Mouse (Mus musculus) embryo, embryonic 10.5 days (tissue): ENCODE measurements around the gene Cobll1.

Experiments used
- DNase-seq: peaks from one replicate; pipeline ENCODE4 v3.0.0-alpha.2; 2015; ENCODE audit warnings: low spot score

Gene Cobll1

DNA sequence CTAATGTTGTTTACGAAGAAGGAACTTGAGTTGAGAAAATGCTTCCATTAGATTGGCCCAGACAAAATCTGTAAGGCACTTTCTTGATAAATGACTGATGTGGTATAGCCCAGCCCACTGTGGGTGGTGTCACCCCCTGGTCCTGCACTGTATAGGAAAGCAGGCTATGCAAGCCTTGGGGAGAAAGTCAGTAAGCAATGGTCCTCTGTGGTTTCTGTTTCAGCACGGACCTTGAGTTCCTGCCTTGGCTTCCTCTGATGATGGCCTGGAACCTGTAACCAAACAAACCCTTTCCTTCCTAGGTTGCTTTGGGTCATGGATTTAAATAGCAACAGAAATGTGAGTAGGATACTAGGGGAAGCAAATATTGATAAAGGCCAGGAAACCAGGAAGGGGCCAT, 148.2 kb downstream of the Cobll1 start:
- no peak for DNase-seq

DNA sequence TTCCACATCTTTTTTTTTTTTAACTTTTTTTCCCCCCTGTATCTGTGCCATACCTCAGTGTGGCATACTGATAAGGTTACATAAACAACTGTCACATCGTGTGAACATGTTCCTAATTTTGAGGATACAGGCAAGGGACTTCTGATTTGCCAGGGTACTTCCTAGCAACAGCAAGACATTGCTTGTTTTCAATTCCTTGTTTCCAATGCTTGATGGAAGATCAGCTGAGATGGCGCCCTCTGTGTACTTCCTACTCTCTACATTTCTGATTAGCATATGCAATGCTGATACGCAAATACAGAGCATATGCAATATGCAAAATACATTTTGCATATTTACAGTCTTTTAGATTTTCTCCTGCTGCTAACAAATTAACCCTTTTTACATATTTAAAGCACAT, 152.0 kb downstream of the Cobll1 start:
- DNase-seq = no peak

GRCm38 (mm10) chr2:65083411-65083810, 155.8 kb downstream of the Cobll1 start:
- no peak for DNase-seq

DNA sequence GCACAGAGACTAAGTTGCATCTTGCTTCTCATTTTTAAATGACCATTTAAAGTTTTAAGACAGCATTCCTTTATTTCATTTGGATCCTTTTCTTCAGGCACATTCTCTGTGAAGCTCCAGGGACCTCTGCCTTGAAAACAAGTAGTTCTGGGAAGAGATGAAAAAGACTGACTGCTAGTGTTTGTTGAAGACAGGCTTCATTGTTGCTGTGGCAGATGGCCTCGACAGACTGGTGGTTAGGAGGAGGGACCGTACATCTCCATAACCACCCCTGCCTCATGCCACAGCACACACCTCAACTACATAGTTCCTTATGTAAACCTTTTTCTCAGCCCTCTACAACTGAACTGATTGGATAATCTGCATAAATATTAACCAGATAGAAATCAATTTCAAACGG, 161.7 kb downstream of the Cobll1 start:
- DNase-seq = no peak

- no peak for DNase-seq
Measured at GRCm38 (mm10) chr2:65075840-65076239, 163.4 kb downstream of the Cobll1 start.

- no peak for DNase-seq
Measured at GRCm38 (mm10) chr2:65075431-65075830, 163.8 kb downstream of the Cobll1 start.

- DNase-seq = no peak
Measured at GRCm38 (mm10) chr2:65072205-65072604, 167.0 kb downstream of the Cobll1 start.

- no peak for DNase-seq
Measured at GRCm38 (mm10) chr2:65053764-65054163, 185.4 kb downstream of the Cobll1 start.

DNA sequence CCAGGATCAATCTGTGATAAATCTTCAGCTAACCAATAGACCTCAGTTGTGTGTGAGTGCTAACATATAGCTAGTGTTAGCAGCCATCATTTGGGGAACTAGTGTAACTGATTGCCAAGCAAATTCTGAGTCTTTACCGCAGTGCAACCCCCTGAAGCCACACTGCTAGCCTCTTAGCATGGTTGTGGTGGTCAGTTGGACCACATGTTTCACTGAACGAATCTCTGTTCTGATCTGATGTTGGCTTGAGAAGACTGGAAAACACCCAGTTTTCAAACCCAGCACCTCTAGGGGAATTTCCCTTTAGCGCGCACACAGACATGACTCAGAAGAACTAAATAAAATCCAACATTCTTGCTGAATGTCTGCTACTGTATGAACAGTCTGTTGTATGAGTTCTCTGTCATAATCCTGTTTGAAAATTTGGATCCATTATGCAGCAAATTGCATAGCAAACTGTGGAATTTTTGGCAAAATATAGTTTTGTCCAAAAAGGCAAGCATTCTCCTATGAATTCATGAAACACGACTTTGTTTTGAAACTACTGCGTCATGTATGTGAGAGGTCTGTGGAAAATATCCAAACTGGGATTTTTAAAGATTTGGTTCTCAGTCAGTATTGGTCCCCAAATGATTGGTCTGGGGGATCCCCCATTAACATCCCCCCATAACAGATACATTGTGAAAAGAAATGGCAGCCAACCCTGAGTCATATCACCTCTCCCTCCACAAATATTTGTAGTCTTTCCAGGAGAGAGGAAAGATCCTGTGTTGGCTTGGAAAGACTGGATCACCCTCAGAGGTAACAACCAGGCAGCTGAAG, 186.8 kb downstream of the Cobll1 start:
- no peak for DNase-seq

GRCm38 (mm10) chr2:65050776-65051175, 188.4 kb downstream of the Cobll1 start:
- DNase-seq = no peak

DNA sequence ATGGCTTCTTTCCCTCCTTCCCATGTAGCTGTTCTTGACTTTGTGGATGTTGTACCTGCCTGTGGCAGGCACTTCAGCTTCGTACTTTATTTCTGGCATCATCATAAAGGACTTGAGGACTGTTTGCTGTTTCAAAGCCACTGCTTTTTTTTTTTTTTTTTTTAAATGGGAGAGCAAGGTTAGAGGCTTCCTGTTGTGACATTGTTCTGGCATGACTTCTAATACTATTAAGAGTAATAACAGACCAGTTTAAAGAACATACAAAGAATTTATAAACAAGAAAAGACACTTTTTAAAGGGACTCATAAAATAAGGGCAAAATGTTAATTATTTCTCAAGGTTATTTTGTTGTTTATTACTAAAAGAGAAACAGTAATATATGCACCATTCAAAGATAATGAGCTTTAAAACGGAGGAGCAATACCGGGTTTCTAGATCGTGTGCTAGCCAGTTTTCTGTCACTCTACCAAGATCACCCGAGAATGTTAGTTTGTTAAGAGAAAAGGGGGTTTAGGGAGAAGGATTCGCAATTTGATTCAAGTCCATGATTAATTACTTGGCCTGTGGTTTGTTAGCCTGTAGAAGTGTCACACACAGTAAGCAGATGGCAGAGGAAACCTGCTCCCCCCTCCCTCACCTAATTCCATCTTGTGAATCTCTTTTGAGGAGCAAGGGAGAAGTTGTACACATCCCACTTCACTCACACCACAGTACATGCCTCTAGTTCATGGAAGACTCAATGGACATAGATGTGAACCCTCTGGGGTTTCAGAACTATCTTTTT, 190.8 kb downstream of the Cobll1 start:
- DNase-seq = no peak
